Mouse (Mus musculus): ENCODE measurements around the gene BC003965. TPM values are rescaled to one million over a fixed set of nuclear protein-coding genes. Genes with fewer than 3 reads are reported as not detected.
"Not testable (repeated sequence)": the region's sequence is repeated elsewhere in the genome, so short reads cannot be mapped to it uniquely, and the experiment has no call there.

BC003965 gene
- total RNA-seq, 2 experiments from 2014 or later, result 12.3 to 12.4 TPM

DNA sequence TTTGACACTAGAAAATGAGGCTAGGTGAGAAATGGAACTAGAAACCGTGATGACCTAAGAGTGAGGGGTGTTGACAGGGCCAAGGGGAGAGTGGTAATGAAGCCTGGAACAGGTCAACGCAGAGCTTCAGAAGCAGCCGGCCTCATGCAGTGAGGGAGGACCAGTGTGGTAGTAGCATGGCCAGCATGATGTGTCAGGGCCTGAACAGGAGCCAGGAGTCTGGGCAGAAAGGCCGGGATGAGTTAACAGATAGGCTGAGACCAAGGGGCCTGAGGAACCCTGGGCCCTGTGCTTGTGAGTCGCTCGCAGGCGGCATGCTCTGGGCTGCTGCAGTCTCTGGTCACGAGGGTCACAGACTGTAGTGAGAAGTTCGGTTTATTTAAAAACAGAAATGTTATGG is 34.6 kb downstream of the BC003965 start:
- no peak for DNase-seq

DNA sequence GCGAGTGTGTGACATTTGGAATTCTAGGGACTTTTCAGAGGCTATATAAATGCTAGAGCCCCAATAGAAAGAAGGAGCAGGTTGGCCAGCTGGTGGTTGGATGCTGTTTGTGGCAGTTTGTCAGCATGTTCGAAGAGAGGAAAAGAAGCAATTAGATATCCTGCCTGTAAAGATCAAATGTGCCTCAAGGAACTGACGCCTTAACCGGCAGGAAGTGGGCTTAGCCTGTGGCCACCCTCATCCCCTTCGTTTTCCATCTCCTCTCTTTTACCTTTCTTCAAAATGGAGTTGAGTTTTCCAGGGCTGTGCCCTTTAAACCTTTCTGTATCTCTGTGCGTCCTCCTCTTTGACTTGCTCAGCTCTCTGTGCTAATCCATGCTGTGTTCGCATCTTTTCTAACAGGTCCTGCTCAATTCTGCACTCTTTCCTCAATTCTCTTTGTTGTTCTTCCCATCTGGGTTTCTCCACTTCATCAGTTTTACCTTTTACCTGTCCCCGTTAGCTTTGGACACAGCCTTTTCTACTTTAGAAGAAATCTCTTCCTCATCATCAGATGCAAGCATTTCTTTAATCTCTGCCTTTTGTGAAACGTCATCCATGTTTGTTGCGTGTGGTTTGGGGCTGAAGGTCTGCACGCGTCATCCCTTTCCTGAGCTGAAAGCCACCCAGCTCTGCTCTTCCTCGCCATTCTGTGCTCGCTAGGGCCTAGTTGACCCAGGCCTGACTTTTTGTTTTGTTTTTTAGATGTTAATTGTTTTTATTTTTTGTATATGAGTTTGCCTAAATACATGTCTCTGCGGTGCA is 35.3 kb downstream of the BC003965 start:
- no peak for DNase-seq

DNA sequence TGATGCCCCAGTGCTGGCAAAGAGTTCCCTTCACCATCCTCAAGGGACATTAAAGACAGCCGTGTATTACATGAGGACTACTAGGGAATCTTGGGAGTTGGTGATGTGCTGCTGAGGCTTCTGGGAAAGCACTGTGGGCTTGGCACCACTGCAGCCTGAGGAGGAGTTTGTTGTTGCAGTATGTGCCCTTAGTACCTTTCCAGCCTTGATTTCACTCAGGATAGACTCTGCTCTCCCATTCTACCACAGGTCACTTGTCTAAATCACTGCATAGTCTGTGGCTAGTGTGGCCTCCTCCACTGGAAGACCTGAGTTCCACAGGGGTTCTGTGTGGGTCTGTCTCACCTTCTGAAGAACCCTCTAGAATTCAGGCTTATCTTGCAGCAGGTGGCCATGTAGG is 36.4 kb downstream of the BC003965 start:
- DNase-seq, result no peak

DNA sequence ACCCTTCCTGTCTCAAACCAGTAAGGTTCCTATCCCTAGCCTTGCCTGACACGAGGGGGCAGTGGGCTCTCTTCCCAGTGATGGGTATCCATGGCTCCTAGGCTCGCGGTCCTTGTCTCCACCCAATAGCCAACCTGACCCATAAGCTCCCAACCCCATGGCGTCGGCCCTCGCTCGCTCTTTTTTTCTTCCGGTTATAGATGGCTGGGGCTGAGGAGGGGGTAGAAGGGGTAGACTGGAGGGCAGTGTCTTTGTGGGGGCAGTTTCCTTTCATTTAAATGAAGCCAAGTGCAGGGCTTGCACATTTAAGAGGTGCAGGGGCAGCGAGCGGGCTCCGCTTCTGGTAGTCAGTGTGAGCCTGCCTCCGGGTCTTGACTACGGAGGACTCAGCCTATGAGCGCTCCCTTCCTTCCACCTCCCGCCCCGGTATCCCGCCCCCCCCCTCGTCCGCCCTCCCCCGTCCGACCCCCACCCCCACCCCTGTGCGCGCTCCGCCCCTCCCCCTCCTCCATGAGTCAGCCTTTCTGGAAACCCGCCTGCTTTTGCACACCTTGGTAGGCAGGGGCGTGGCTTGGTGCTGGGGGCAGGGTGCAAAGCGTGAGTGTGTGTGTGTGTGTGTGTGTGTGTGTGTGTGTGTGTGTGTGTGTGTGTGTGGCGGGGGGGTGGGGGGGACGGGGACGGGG is 37.6 kb downstream of the BC003965 start:
- no peak for DNase-seq

DNA sequence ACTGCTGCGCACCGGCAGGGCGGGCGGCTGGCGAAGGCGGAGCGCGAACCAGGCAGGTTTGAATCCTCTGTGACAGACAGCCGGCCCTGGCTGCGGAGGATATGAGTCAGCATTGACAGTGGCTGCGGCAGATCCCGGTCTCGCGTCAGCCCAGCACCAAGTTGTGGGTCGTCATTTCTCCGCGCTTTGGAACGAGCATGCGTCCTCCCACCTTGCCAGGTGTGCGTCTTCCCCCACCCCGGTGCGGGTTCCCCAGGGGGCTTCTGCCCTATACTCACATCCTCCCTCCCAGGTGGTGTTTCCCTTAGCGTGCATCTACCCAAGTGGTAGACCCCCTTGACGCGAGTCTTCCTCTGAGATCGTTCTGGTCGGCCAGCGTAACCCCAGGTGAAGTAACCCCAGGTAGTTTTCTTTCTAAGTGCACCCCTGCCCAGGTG is 38.2 kb downstream of the BC003965 start:
- not testable (repeated sequence) for DNase-seq

DNA sequence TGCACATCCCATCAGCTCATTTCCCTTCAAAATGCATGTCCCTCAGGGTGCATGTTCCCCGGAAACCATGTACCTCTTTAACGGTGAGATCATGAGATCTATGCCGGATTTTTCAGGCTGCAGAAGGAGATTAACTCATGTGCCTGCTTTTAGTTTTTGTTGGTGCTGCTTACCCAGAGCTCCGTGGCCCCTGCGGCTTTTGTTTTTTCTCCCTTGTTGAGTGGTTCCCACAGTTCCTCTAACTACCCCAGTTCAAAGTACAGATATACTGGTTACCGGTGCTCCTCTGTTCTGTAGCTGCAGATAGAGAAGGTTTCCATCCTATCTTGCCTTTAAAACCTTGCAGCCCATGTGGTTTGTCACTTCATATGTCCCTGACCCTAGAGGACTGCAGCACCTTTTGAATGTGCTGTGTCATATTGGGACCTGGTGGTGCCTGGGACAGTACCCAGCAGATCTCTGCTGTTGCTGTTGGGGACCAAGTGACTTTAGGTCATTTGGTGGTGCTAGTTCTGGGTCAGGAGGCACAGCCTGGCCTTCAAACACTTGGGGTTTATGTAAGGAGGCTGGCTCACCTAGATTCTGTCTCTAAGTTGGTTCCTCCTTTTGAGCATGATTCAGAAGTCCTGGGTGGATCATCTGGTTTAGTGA is 38.7 kb downstream of the BC003965 start:
- DNase-seq, result no peak

DNA sequence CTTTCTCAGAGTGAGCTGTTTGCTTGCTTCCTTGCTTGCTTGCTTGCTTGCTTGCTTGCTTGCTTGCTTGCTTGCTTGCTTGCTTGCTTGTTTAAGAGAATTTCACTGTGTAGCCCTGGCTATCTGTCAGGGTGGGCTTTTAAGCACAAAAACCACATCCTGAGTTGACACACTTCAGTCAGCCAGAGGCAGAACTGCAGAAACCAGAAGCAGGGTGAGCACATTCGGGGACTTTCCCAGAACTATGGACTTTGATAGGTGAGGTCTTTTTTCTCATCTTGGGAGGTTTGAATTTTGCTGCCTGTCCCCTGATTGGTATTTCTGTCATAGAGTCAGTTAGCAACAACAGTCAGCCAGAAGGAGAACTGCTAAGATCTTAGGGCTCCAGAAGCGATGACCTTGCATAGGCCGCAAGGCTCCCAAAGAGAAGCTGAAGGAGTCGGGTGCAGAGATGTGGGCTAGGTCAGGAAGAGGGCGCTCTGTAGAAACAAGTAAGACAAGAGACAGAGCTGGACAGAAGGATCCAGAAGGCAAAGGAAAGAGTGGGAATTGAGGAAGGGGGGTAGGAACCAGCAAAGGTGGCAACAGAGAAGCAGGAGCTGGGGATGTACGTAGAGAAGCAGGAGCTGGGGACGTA is 40.4 kb downstream of the BC003965 start:
- no peak for DNase-seq

DNA sequence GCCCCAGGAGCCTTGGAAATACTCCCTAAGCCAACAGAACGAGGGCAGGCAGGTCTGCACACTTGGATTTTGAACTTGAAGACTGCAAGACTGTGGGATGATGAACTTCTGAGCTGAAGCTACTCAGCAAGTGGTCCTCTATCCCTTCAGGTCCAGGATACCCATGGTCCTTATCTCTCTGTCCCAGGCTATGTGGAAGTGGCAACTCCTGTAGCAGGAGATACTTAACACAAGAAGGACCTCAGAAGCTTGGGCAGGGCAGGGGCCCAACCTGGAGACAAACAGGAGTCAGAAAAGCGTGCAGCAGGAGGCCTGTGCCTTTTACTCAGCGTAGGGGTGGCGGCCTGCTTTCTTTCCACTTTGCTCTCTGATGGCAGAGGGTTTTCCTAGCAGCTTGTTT is 41.3 kb downstream of the BC003965 start:
- DNase-seq, result no peak

DNA sequence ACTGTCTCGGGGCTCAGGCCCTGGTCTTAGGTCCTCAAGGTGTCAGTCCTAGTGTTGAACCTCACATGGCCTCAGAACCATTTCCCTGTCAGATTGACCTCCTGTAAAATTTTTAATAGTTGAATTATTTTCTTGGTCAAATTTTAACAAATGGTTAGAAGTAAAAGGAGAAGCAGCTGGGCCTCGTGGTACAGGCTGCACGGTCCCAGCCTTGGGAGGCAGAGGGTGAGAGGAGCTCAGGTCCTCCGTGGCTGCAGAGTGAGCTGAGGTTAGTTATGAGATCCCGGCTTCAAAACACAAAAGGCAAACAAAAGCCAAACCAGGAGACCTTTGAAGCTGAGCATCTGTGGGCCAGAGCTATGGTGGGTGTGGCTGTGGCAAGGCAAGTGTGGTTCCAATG is 43.6 kb downstream of the BC003965 start:
- no peak for DNase-seq

DNA sequence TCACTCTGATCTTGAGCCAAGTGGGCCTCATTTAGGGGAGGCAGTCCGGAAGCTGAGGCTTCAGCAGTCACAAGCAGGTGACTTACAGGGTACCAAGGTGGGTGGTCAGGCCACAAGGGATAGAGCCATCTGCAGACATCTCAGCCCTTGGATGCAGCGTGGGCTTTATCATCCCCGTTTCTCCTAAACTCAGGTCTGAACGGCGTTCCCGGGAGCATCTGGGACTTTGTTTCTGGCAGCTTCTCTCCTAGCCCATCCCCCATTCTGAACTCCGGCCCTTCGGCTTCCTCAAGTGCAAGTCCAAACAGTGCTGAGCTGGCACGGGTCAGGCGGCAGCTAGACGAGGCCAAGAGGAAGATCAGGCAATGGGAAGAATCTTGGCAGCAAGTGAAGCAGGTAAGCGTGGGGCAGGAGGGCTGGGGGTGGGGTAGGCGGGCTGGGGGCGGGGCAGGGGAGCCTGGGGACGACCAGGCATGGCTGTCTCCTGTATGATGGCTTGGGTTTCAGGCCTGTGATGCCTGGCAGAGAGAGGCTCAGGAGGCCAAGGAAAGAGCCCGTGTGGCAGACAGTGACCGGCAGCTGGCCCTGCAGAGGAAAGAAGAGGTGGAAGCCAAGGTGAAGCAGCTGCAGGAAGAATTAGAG is 45.8 kb downstream of the BC003965 start:
- DNase-seq, result not testable (repeated sequence)

DNA sequence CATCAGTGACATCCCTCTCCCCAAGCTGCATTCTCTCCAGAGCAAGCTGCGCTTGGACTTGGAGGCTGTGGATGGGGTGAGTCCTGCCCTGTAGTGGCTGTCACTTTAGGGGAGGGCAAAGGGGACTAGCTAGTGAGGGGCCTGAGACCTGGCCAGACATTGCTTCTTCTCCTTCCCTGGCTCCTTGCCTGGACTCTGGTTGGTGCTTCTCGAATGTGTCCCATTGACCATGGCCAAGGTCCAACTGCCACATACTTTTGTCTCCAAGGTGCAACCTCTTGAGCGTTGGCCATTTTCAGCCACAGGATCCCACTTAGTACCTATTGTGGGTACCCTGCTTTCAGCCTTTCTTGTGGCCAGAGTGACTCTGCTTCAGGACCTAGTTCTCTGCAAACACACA is 46.3 kb downstream of the BC003965 start:
- no peak for DNase-seq

DNA sequence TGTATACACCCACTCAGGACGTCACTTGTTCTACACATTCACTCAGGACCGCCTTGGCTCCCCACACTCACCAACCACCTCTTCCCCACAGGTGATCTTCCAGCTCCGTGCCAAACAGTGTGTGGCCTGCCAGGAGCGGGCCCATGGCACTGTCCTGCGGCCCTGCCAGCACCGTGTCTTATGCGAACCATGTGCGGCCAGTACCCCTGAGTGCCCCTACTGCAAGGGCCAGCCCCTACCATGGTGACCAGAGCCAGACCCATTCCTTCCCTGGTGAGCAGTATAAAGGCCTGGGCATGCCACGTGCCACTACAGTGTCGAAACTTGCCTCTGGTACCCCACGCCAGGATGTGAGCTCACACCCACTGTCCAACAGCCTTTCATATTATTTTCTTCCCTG is 47.3 kb downstream of the BC003965 start:
- DNase-seq, result not testable (repeated sequence)

DNA sequence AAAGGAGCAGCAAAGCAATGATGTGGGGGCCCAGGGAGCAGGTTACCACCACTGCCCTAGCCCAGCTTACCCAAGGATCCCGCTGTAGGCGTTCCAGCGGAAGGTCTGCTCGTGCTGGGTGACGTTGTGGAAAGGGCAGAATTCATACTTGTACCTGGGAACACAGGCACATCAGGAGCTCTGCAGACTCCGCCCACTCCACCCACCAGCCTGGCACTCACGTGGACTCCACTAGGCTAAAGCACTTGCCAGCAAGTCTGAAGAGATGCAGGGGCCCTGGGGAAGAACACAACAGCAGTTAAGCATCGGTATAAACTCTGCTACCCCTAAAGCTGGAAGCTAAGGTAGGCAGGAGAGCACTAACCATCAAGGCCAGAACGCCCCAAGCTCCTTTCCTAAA is 51.3 kb downstream of the BC003965 start:
- DNase-seq, result no peak

Other genes with a start within 250 kb of the BC003965 start
- 10 to 100 TPM; 23.5 to 37.8 TPM for gene Mapk8ip3, start 247.6 kb upstream of the BC003965 start, total RNA-seq (2021)
- gene Jpt2, start 223.9 kb upstream of the BC003965 start, total RNA-seq (2021), result 10 to 100 TPM; 17.2 to 24.5 TPM
- gene Cramp1l, start 168.8 kb upstream of the BC003965 start, total RNA-seq (2021), result 1 to 10 TPM; 9.1 to 9.9 TPM
- gene Ift140, start 168.5 kb upstream of the BC003965 start, total RNA-seq (2021), result 1 to 10 TPM; 6.3 to 7.3 TPM
- gene Tmem204, start 101.0 kb upstream of the BC003965 start, total RNA-seq (2021), result 10 to 100 TPM; 16.0 to 16.5 TPM
- gene Telo2, start 68.6 kb upstream of the BC003965 start, total RNA-seq (2021), result 10 to 100 TPM; 13.0 to 16.1 TPM
- gene Ptx4, start 63.8 kb upstream of the BC003965 start, total RNA-seq (2021), result 1 to 10 TPM; 7.3 to 8.7 TPM
- 10 to 100 TPM; 14.0 to 20.0 TPM for gene Clcn7, start 51.2 kb upstream of the BC003965 start, total RNA-seq (2021)
- under 1 TPM; 0.09 TPM for gene Ccdc154, start 22.1 kb upstream of the BC003965 start, total RNA-seq (2021)
- gene Gm38655, start 9.1 kb upstream of the BC003965 start, total RNA-seq (2021), result not detected
- gene Unkl, start 3.8 kb downstream of the BC003965 start, total RNA-seq (2021), result 1 to 10 TPM; 6.8 to 8.0 TPM
- 10 to 100 TPM; 13.1 to 13.5 TPM for gene Gnptg, start 55.6 kb downstream of the BC003965 start, total RNA-seq (2021)
- gene Tsr3, start 55.6 kb downstream of the BC003965 start, total RNA-seq (2021), result 10 to 100 TPM; 21.0 to 21.3 TPM
- under 1 TPM; 0.26 to 0.59 TPM for gene Baiap3, start 71.8 kb downstream of the BC003965 start, total RNA-seq (2021)
- gene Ube2i, start 90.1 kb downstream of the BC003965 start, total RNA-seq (2021), result 100 to 1,000 TPM; 113 to 136 TPM
- 1 to 10 TPM; 5.0 to 5.2 TPM for gene Prss34, start 113.8 kb downstream of the BC003965 start, total RNA-seq (2021)
- gene Prss28, start 124.1 kb downstream of the BC003965 start, total RNA-seq (2021), result not detected
- not detected for gene Prss29, start 134.1 kb downstream of the BC003965 start, total RNA-seq (2021)
- 1 to 10 TPM; 7.2 to 8.4 TPM for gene Tpsab1, start 161.0 kb downstream of the BC003965 start, total RNA-seq (2021)
- gene Tpsb2, start 181.8 kb downstream of the BC003965 start, total RNA-seq (2021), result 10 to 100 TPM; 21.3 to 26.2 TPM
- not detected for gene Tpsg1, start 184.7 kb downstream of the BC003965 start, total RNA-seq (2021)
- gene Cacna1h, start 249.2 kb downstream of the BC003965 start, total RNA-seq (2021), result 1 to 10 TPM; 3.2 to 7.0 TPM